Mouse (Mus musculus) kidney, embryonic 14.5 days (tissue): ENCODE results near the gene Galnt10. TPM values are rescaled to one million over a fixed set of nuclear protein-coding genes. Genes with fewer than 3 reads are reported as not detected.

Source experiments
- ATAC-seq: fragments of 200-750 bp; cut with Nextera tagmentation; 2 replicates; pipeline ENCODE4 v1.8.0; 2017; ENCODE audit warnings: moderate number of reproducible peaks, mild to moderate bottlenecking, moderate TSS enrichment, moderate library complexity; ENCODE audit not compliant: low FRiP score, low TSS enrichment
- H3K27ac ChIP-seq: fragments of 300-500 bp; sonication (generic); 2 replicates; pipeline ENCODE4 v1.5.1; 2014; ENCODE audit warnings: low read depth, mild to moderate bottlenecking, low read length, moderate library complexity, mixed read lengths
- H3K27me3 ChIP-seq: fragments of 300-500 bp; sonication (generic); 2 replicates; pipeline ENCODE4 v1.6.1; 2014; ENCODE audit warnings: mild to moderate bottlenecking, low read length; ENCODE audit not compliant: control insufficient read depth, insufficient read depth
- H3K36me3 ChIP-seq: fragments of 300-500 bp; sonication (generic); 2 replicates; pipeline ENCODE4 v1.6.1; 2014; ENCODE audit warnings: low read length, mixed read lengths; ENCODE audit not compliant: control insufficient read depth, insufficient read depth
- H3K4me1 ChIP-seq: fragments of 300-500 bp; sonication (generic); 2 replicates; pipeline ENCODE4 v1.6.1; 2014; ENCODE audit warnings: low read length, mixed read lengths; ENCODE audit not compliant: control insufficient read depth, insufficient read depth
- H3K4me2 ChIP-seq: fragments of 300-500 bp; sonication (generic); replicated peaks from 2 replicates; pipeline ENCODE4 v1.6.1; 2014; ENCODE audit warnings: low read depth, mild to moderate bottlenecking, low read length
- H3K4me3 ChIP-seq: fragments of 300-500 bp; sonication (generic); 2 replicates; pipeline ENCODE4 v1.5.1; 2014; ENCODE audit warnings: mild to moderate bottlenecking, low read length
- H3K9ac ChIP-seq: fragments of 300-500 bp; sonication (generic); 2 replicates; pipeline ENCODE4 v1.6.1; 2014; ENCODE audit warnings: low read depth, mild to moderate bottlenecking, low read length, moderate library complexity
- H3K9me3 ChIP-seq: fragments of 300-500 bp; sonication (generic); 2 replicates; pipeline ENCODE4 v1.6.1; 2016; ENCODE audit warnings: low read length; ENCODE audit not compliant: control insufficient read depth
- WGBS: fragments of 180-500 bp; shearing (Covaris S2); extraction: QIAGEN DNeasy Blood & Tissue Kit; methylation state at CpG from one replicate; pipeline ENCODE4 v1.1.7; 2014; 5-methylcytosine and 5-hydroxymethylcytosine counted together
- polyA plus RNA-seq: library from polyadenylated mRNA; unstranded; fragments of >200 nt; fragmentation: Nextera tagmentation; extraction: Ambion mirVana; gene quantifications from 2 replicates; pipeline ENCODE4 v1.2.1, GENCODE M21; 2014

Gene Galnt10
- polyA plus RNA-seq, 1 experiment from 2014 or later: 13.0 TPM

DNA sequence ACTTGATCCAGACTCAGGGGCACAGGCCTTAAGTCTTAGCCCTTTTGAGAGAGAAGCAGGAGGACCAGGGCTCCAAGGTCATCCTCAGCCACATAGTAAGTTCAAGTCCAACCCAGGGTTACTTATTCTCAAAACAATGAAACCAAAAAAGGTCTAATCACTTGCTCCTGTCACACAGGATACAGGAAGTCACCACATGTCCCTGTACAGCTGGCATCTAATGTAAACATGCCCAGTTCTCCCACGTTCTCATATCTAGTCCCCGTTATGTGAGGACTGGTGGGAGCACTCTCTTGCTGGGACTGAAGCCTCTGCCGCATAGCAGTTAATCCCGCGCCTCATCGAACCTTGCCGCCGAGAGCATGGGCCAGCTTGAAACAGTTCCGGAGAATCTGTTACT lies 30.7 kb upstream of the Galnt10 start:
- Histone ChIP-seq H3K27me3 (no peaks in the 10 kb centered on the region), H3K9ac (no peak overlapping the region), H3K4me1 (no peaks in the 10 kb centered on the region), H3K9me3 (no peaks in the 10 kb centered on the region), H3K4me3 (no peak overlapping the region), H3K36me3 (no peaks in the 10 kb centered on the region), H3K27ac (no peak overlapping the region), H3K4me2 (no peak overlapping the region)
- whole genome bisulfite sequencing: 45% methylated on average over 9 of the region's 9 CpGs
- no peak for ATAC-seq

DNA sequence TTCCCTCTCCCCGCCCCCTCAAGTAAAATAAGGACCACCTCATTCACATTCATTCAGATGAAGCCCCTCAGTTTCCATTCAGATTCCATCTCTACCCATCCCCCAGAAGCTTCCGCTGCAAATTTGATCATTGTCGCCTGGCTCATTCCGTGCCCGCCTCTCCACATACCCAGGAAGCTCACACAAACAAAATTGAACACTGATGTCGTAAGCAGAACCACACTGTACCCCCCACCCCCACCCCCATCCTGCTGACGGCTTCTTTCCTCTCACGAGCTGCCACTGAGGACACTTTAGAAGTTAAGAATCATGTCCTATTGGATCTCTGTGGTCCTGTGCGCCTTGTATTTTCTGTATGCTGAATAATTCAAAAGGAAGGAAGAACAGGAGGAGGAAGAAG lies 30.0 kb upstream of the Galnt10 start:
- H3K9me3 ChIP-seq: no peaks in the 10 kb centered on the region
- no peak for ATAC-seq
- WGBS: 82% methylated on average over 9 of the region's 9 CpGs
- H3K9ac ChIP-seq: no peak overlapping the region
- no peaks in the 10 kb centered on the region for H3K36me3 ChIP-seq
- H3K4me3 ChIP-seq: no peak overlapping the region
- H3K4me1 ChIP-seq: no peaks in the 10 kb centered on the region
- no peak overlapping the region for H3K4me2 ChIP-seq
- no peaks in the 10 kb centered on the region for H3K27me3 ChIP-seq
- no peak overlapping the region for H3K27ac ChIP-seq

DNA sequence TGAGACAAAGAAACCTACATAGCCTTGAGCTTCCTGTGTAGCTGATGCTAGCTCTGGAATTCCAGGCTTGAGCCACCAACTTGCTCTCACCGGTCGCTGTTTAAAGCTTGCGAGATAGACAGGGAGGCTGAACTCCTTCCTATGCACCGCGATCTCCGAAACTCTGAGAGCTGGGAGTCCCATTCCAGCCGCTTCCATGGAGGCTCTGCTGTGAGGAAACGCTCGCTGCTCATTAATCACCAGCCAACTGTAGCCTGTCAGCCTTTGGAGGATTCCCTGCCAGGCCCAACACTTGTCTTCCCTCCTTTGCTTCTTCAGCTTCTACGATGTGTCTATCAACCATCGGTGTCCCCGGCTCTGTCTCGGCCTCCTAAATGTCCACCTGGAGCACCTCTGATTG lies 29.4 kb upstream of the Galnt10 start:
- Histone ChIP-seq H3K27ac (no peak overlapping the region), H3K9ac (no peak overlapping the region), H3K4me3 (no peak overlapping the region), H3K4me1 (no peaks in the 10 kb centered on the region), H3K36me3 (no peaks in the 10 kb centered on the region), H3K9me3 (no peaks in the 10 kb centered on the region), H3K27me3 (no peaks in the 10 kb centered on the region), H3K4me2 (peak overlapping the region; percentile 15; the same call in 1 of the 2 replicates)
- no peak for ATAC-seq
- WGBS: 32% methylated on average over 13 of the region's 13 CpGs

DNA sequence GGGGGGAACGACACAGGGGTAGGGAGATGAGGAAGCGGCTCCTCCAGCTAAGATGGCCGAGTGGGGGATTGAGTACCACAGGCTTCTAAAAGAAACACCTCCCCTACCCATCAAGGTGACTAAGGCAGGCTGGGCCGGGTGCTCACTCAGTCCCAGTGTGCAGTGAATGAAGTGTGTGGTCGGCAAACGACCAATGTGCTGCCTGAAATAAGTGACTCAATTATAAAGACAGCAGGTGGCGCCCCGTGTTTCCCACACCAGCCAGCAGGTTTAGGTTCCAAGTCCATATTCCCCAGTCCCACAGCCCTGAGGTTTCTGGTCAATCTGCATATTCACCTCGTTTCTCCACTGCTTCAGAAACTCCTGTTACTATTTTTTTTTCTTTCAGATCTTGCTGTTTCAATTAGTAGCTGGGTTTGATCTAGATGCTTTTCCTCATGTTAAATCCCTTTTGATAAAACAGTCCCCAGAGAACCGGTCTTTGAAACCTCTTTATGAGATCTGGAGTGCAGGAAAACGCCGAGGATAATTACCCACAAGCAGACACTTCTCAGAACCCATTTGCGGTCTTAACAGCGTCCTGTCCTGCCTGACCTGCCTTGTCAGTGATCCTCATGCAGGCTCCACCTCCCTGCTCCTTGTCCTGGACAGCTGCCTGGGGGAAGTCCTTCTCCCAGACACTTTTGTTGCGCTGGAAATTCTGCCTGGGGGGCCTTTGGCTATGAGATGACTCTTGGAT lies 27.5 kb upstream of the Galnt10 start:
- Histone ChIP-seq H3K36me3 (no peaks in the 10 kb centered on the region), H3K4me1 (no peaks in the 10 kb centered on the region), H3K9ac (no peak overlapping the region), H3K27me3 (no peaks in the 10 kb centered on the region), H3K27ac (no peak overlapping the region), H3K4me2 (no peak overlapping the region), H3K9me3 (no peaks in the 10 kb centered on the region), H3K4me3 (no peak overlapping the region)
- 25% methylated on average over 15 of the region's 15 CpGs for WGBS
- ATAC-seq: peak; percentile 64

DNA sequence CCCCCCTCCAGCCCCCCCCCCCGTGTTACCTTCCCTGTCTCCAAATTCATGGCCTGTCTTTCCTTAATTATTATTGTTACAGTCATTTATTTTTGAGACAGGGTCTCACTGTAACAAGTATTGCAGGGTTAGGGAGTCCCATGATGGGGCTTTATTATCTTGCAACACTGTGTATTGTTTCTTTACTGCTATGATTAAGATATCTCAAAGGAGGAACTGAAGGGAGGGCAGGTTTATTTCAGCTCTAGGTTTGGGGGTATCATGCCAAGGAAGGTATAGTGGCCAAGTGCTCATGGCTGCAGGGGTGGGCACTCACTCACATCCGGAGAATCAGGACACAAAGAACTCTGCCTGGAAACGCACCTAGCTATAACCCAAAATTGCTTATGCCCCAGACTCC lies 23.8 kb upstream of the Galnt10 start:
- WGBS: 90% methylated on average over 3 of the region's 3 CpGs
- Histone ChIP-seq H3K4me1 (no peaks in the 10 kb centered on the region), H3K36me3 (no peaks in the 10 kb centered on the region), H3K27ac (no peak overlapping the region), H3K27me3 (no peaks in the 10 kb centered on the region), H3K4me2 (no peak overlapping the region), H3K9me3 (no peaks in the 10 kb centered on the region), H3K9ac (no peak overlapping the region), H3K4me3 (no peak overlapping the region)
- no peak for ATAC-seq

DNA sequence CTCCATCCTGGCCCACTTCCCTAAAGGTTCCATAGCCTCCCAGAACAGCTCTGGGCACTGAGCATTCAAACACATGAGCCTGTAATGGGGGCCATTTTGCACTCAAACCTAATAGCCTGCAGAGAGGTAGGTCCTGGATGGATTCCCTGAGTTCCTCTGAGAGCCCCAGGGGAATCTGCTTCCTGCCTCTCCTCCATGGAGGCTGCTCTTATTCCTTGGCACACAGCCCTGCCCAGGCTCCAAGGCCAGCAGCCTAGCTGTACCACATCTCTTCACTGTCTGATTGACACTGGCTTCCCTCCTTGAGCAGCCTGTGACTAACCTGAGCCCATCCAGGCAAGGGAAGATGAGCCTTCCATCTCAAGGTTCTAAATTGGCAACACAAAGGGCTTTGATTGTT lies 23.4 kb upstream of the Galnt10 start:
- H3K4me1 ChIP-seq: no peaks in the 10 kb centered on the region
- no peak overlapping the region for H3K4me2 ChIP-seq
- H3K4me3 ChIP-seq: no peak overlapping the region
- H3K9me3 ChIP-seq: no peaks in the 10 kb centered on the region
- no peak overlapping the region for H3K27ac ChIP-seq
- no peaks in the 10 kb centered on the region for H3K36me3 ChIP-seq
- H3K27me3 ChIP-seq: no peaks in the 10 kb centered on the region
- no peak overlapping the region for H3K9ac ChIP-seq
- no peak for ATAC-seq

DNA sequence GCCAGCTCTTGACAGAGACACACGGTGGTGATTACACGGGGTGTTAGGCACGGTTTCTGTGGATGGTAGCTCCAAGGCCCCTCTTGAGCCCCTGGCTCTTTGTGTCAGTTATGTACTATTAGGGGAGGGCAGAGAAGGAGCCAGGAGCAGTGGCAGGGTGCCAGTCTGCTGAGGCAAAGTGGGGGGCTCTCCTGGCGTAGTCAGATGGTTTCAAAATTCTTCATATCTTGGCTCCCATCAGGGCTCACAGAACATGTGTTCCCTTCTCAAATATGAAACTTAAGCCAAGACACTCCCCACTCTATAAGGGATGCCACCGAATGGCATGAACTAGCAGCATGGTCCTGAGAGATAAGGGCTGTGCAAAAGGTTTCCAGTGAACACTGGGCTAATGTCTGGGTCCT lies 20.8 kb upstream of the Galnt10 start:
- Histone ChIP-seq H3K36me3 (no peaks in the 10 kb centered on the region), H3K9ac (no peak overlapping the region), H3K9me3 (no peaks in the 10 kb centered on the region), H3K4me1 (no peaks in the 10 kb centered on the region), H3K27ac (no peak overlapping the region), H3K4me3 (no peak overlapping the region), H3K27me3 (no peaks in the 10 kb centered on the region), H3K4me2 (no peak overlapping the region)
- no peak for ATAC-seq
- WGBS: 43% methylated on average over 5 of the region's 5 CpGs

DNA sequence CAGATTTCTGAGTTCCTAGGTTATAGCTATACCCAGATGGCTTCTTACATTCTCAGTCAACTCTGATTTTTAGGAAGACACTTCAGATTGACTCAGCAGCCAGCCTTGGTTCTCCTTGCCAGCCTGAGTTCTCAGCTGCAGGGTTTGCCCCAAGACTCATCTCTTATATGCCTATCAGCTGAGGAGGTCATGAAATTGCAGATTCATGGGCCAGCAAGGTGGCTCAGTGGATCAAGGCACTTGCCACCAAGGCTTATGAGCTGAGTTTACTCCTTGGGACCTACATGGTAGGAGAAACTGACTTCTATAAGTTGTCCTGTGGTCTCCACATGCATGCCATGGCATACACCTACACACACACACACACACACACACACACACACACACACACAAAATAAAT lies 19.8 kb upstream of the Galnt10 start:
- Histone ChIP-seq H3K4me1 (no peaks in the 10 kb centered on the region), H3K9ac (no peak overlapping the region), H3K36me3 (no peaks in the 10 kb centered on the region), H3K27me3 (no peaks in the 10 kb centered on the region), H3K4me3 (no peak overlapping the region), H3K27ac (no peak overlapping the region), H3K4me2 (no peak overlapping the region), H3K9me3 (no peaks in the 10 kb centered on the region)
- ATAC-seq: no peak

DNA sequence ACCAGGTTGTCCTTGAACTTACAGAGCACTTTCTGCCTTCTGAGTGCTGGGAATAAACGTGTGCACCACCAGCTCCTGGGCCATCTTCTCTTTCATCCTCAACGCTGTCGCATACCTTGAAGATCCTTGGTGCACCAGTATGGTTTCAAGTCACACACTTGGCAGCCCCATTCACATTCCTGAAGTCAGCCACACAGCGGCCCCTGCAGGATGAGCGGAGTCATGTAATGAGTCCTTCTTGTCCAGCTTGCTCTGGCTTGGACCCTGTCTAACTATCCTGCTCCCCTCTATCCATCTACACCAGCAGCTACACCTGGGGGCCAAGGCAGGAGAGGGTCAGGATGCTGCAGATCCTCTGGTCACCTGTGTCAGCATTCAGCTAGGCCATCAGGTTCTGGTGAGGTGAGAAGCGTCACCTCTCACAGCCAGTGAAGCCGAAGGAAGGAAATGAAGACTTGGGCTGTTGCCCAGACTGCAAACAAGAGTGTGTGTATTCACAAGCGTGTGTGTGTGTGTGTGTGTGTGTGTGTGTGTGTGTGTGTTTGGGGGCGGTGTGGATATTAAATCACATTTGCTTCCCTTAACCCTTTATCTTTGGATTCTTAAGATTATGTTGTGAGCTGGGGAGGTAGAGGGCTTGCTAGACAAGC lies 18.0 kb upstream of the Galnt10 start:
- H3K4me1 ChIP-seq: no peaks in the 10 kb centered on the region
- H3K27me3 ChIP-seq: no peaks in the 10 kb centered on the region
- ATAC-seq: no peak
- 61% methylated on average over 9 of the region's 9 CpGs for WGBS
- H3K9me3 ChIP-seq: no peaks in the 10 kb centered on the region
- no peak overlapping the region for H3K27ac ChIP-seq
- no peak overlapping the region for H3K4me2 ChIP-seq
- H3K36me3 ChIP-seq: no peaks in the 10 kb centered on the region
- H3K4me3 ChIP-seq: no peak overlapping the region
- no peak overlapping the region for H3K9ac ChIP-seq
